Mouse (Mus musculus) limb, embryonic 11.5 days (tissue): ENCODE data around the gene Ptgis. TPM values are rescaled to one million over a fixed set of nuclear protein-coding genes. Genes with fewer than 3 reads are reported as not detected.

Experiments
- ATAC-seq: fragments of 200-750 bp; cut with Nextera tagmentation; 2 replicates; pipeline ENCODE4 v1.8.0; 2017; ENCODE audit warnings: low read depth; ENCODE audit not compliant: insufficient number of reproducible peaks, low FRiP score, low TSS enrichment
- DNase-seq: peaks from one replicate; pipeline ENCODE4 v3.0.0-alpha.2; 2015; ENCODE audit warnings: low spot score
- H3K27ac ChIP-seq: fragments of 300-500 bp; sonication (generic); replicated peaks from 2 replicates; pipeline ENCODE4 v1.5.1; 2014; ENCODE audit warnings: low read depth, mild to moderate bottlenecking, low read length
- H3K27me3 ChIP-seq: fragments of 300-500 bp; sonication (generic); 2 replicates; pipeline ENCODE4 v1.6.1; 2014; ENCODE audit warnings: mild to moderate bottlenecking, low read length, mixed read lengths; ENCODE audit not compliant: control insufficient read depth, insufficient read depth
- H3K36me3 ChIP-seq: fragments of 300-500 bp; sonication (generic); 2 replicates; pipeline ENCODE4 v1.6.1; 2014; ENCODE audit warnings: mild to moderate bottlenecking, low read length, moderate library complexity, mixed read lengths; ENCODE audit not compliant: control insufficient read depth, insufficient read depth
- H3K4me1 ChIP-seq: fragments of 300-500 bp; sonication (generic); 2 replicates; pipeline ENCODE4 v1.6.1; 2014; ENCODE audit warnings: low read length, mixed read lengths; ENCODE audit not compliant: control insufficient read depth, insufficient read depth
- H3K4me2 ChIP-seq: fragments of 300-500 bp; sonication (generic); 2 replicates; pipeline ENCODE4 v1.6.1; 2014; ENCODE audit warnings: low read depth, mild to moderate bottlenecking, moderate library complexity; ENCODE audit not compliant: severe bottlenecking
- H3K4me3 ChIP-seq: fragments of 300-500 bp; sonication (generic); 2 replicates; pipeline ENCODE4 v1.5.1; 2014; ENCODE audit warnings: low read depth, low read length
- H3K9ac ChIP-seq: fragments of 300-500 bp; sonication (generic); 2 replicates; pipeline ENCODE4 v1.6.1; 2014; ENCODE audit warnings: mild to moderate bottlenecking, low read length
- H3K9me3 ChIP-seq: fragments of 300-500 bp; sonication (generic); 2 replicates; pipeline ENCODE4 v1.6.1; 2016; ENCODE audit warnings: low read length; ENCODE audit not compliant: control insufficient read depth
- WGBS: fragments of 180-500 bp; shearing (Covaris S2); extraction: QIAGEN DNeasy Blood & Tissue Kit; methylation state at CpG from one replicate; pipeline ENCODE4 v1.1.7; 2014; 5-methylcytosine and 5-hydroxymethylcytosine counted together
- polyA plus RNA-seq: library from polyadenylated mRNA; unstranded; fragments of >200 nt; fragmentation: Nextera tagmentation; extraction: Ambion mirVana; gene quantifications from 2 replicates; pipeline ENCODE4 v1.2.1, GENCODE M21; 2014

Ptgis gene
- polyA plus RNA-seq, 1 experiment from 2014 or later = 19.6 TPM

DNA sequence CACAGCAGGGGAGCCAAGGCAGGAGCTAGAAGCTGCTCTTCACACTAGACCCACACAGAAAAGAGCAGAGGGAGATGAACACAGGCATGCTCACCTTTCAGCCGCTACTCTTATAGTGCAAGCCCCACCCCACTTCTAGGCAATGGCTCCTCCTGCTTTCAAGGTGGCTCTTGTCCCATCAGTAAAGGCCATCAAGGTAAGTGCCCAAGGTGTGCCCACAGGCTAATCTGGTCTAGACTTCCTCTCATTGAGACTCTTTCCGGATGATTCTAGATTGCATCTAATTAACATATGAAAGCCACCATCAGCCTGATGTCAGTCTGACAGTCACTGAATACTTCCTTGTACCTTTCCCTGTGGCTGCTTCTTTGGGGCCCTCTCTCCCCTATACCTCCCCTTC, 7.4 kb upstream of the Ptgis start:
- Histone ChIP-seq H3K4me1 (peaks cover 7% of the 10 kb centered on the region; the same call in 1 of the 2 replicates), H3K4me3 (no peak overlapping the region), H3K27me3 (no peaks in the 10 kb centered on the region), H3K9ac (no peak overlapping the region), H3K36me3 (no peaks in the 10 kb centered on the region), H3K9me3 (no peaks in the 10 kb centered on the region), H3K4me2 (no peak overlapping the region), H3K27ac (no peak overlapping the region)
- 53% methylated on average over 2 of the region's 2 CpGs for WGBS
- DNase-seq (no peak), ATAC-seq (no peak)

DNA sequence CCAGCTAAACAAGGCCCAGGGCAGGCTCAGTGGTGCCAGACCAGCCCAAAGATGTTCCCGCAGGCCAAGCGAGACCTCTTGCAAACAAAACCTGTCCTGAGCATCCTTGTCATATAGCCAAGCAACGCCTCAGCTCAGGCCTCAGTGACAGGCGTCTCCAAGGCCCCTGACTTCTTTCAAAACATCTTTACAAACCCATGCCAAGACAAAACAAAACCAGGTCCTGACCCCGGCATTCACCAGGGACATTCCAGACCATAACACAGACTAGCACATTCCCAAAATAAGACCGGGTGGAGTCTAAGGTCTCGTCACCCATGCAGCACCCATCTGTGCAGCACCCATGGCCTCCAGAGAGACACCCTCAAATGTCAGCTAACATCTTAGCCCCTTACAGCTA, 6.3 kb upstream of the Ptgis start:
- Histone ChIP-seq H3K9ac (no peak overlapping the region), H3K36me3 (no peaks in the 10 kb centered on the region), H3K4me3 (no peak overlapping the region), H3K4me2 (no peak overlapping the region), H3K27ac (no peak overlapping the region), H3K9me3 (no peaks in the 10 kb centered on the region), H3K27me3 (no peaks in the 10 kb centered on the region), H3K4me1 (peaks cover 7% of the 10 kb centered on the region; the same call in 1 of the 2 replicates)
- ATAC-seq (no peak), DNase-seq (no peak)
- 86% methylated on average over 7 of the region's 7 CpGs for WGBS

DNA sequence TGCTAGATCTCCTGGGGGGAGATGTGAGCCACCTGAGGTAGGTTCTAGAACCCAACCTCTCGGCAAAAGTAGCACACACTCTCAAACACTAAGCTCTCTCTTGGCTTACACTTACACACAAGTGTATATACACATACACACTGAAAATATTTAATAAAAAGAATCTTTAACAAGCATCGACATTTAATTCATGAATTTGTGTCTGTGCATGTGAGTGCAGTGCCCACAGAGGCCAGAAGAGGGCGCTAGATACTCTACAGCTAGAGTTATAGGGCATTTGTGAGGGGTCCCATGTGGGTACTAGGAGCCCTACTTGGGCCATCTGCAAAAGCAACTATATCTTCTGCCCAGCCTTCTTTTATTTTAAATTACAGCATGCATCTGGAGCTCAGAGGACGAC, 4.5 kb upstream of the Ptgis start:
- Histone ChIP-seq H3K27me3 (no peaks in the 10 kb centered on the region), H3K4me3 (no peak overlapping the region), H3K9ac (no peak overlapping the region), H3K36me3 (no peaks in the 10 kb centered on the region), H3K9me3 (no peaks in the 10 kb centered on the region), H3K4me2 (no peak overlapping the region), H3K4me1 (0 out of 2 replicates have a peak, but pooled peaks cover 6% of the 10 kb centered on the region), H3K27ac (no peak overlapping the region)
- DNase-seq = no peak
- 77% methylated on average over 4 of the region's 4 CpGs for WGBS
- no peak for ATAC-seq

DNA sequence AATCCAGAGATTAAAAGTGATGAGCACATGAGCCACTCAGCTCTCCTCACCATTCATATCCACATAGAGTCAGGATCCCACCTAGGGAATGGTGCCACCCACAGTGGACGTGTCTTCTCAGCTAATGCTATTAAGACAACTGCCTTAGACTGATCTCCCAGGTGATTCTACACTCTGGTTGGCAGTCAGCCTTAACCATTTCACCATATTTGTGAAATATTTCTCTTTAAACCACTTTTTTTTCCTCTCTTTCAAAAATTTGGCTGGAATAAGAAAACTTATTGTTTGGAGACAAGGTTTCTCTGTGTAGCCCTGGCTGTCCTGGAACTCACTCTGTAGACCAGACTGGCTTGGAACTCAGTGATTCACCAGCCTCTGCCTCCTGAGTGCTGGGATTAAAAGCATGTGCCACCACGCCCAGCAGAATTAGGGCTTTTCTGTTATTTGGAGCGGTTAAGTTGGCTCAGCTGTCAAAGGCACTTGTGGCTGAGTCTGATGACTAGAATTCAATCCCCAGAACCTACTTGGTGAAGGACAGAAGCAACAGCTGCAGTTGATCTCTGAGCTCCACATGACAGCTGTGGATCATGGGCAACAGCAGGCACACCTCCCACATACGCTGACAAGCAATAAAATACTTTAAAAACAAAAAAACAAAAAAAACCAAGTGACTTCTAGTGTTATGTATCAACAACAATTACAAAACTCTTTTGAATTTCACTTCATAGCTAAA, 3.6 kb upstream of the Ptgis start:
- no peak overlapping the region for H3K27ac ChIP-seq
- DNase-seq (no peak), ATAC-seq (no peak)
- H3K27me3 ChIP-seq = no peaks in the 10 kb centered on the region
- 92% methylated on average over 4 of the region's 4 CpGs for WGBS
- H3K9me3 ChIP-seq = no peaks in the 10 kb centered on the region
- no peaks in the 10 kb centered on the region for H3K36me3 ChIP-seq
- H3K4me2 ChIP-seq = no peak overlapping the region
- H3K9ac ChIP-seq = no peak overlapping the region
- H3K4me1 ChIP-seq = 0 out of 2 replicates have a peak, but pooled peaks cover 10% of the 10 kb centered on the region
- H3K4me3 ChIP-seq = no peak overlapping the region

DNA sequence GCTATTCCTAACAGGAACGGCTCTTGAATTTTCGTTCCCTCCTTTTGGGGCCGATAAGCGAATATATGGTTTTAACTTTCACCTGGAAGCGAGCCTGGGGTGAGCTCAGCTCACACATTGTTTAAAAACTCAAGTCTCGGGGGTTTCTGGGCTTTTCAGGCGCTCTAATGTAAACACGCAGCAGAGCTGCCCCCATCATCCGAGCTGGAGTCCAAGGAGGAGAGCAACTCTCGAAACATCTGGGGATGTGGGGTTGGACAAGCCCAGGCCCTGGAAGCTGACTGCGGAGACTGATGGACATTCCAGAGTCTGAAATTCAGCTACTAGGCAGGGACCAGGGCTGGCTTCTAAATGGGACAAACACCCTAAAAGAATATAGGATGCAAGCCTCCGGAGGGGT, 1.1 kb downstream of the Ptgis start:
- WGBS = 14% methylated on average over 12 of the region's 12 CpGs
- H3K4me3 ChIP-seq = peak overlapping the region; percentile 57
- H3K9ac ChIP-seq = peak overlapping the region; percentile 43; the same call in 1 of the 2 replicates
- no peaks in the 10 kb centered on the region for H3K9me3 ChIP-seq
- no peak for ATAC-seq
- no peaks in the 10 kb centered on the region for H3K27me3 ChIP-seq
- H3K27ac ChIP-seq = peak overlapping the region; percentile 10; the same call in 1 of the 2 replicates
- H3K4me2 ChIP-seq = peak overlapping the region; percentile 89
- H3K36me3 ChIP-seq = no peaks in the 10 kb centered on the region; the same call in 1 of the 2 replicates
- H3K4me1 ChIP-seq = peaks cover 17% of the 10 kb centered on the region
- peak; percentile 61 for DNase-seq

DNA sequence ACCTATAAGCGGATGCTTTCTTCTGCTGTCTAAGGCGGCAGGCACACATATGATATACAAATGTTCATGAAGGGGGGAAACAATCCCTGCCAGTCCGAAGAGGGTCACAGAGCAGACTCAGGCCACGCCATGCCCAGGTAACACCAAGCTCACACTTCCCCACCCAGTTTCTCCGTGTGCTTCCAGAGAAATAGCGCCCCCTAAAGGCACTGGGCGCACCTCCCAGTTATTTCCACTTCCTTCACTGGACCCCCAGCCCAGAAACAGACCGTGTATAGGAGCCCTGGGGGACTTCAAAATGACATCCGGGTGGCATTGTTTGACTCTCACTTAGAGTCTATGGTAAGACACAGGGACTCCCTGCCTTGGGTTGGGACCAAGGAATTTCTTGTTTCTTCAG, 3.2 kb downstream of the Ptgis start:
- no peaks in the 10 kb centered on the region for H3K27me3 ChIP-seq
- no peak overlapping the region for H3K9ac ChIP-seq
- no peak overlapping the region for H3K4me2 ChIP-seq
- H3K4me1 ChIP-seq = peaks cover 25% of the 10 kb centered on the region
- 80% methylated on average over 9 of the region's 9 CpGs for WGBS
- H3K4me3 ChIP-seq = no peak overlapping the region
- no peaks in the 10 kb centered on the region for H3K9me3 ChIP-seq
- ATAC-seq = no peak
- no peak overlapping the region for H3K27ac ChIP-seq
- DNase-seq = no peak
- no peaks in the 10 kb centered on the region; the same call in 1 of the 2 replicates for H3K36me3 ChIP-seq

DNA sequence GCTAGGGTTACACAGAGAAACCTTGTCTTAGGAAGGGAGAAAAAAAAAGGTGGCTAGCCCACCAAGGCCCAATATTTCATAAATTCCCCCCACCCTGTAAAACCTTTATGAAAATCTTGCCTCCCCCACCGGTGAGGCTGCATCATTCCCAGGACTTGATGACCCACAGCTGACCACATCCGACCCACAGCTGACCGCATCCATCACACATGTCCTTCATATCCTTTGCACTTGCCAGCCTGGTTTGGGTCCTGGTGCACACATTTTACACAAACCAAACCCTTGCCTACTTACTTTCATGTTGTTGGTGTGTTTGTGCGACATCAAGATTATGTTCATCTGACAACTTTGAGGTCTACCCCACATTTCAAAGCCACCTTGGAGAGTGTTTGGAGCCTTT, 4.2 kb downstream of the Ptgis start:
- H3K4me2 ChIP-seq = no peak overlapping the region
- DNase-seq (no peak), ATAC-seq (no peak)
- no peak overlapping the region for H3K9ac ChIP-seq
- H3K36me3 ChIP-seq = no peaks in the 10 kb centered on the region; the same call in 1 of the 2 replicates
- H3K27me3 ChIP-seq = no peaks in the 10 kb centered on the region
- H3K9me3 ChIP-seq = no peaks in the 10 kb centered on the region
- H3K4me3 ChIP-seq = no peak overlapping the region
- peaks cover 29% of the 10 kb centered on the region for H3K4me1 ChIP-seq
- H3K27ac ChIP-seq = no peak overlapping the region
- 97% methylated on average over 4 of the region's 4 CpGs for WGBS

DNA sequence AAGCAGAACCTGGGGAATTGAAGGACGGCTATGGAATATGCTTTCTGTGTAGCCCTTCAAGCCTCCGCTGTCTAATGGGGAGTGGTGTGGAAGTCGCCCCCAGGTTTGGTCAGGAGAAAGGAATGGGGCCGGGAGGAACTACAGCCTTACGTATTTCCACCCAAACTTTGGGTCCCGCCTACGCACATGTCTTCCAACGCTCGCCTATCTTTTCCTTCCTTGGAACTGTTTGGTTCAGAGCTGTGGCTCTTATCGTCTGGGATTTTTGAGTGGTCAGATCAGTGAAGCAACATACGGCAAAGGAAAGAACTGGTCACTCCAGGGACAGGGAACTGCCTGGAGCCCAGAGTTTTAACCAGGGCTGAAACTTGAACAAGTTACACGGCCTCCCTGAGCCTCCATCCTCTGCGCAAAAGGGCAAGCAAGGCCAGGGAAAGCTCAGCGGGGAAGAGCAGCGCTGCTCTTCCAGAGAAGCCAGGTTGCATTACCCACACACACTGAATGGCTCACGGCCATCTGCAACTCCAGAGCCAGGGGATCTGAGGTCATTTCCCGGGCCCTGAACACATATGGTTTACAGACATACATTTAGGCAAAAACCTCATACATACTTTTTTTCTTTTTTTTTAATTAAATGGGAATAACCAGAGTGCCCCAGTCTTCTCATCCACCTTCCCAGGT, 4.9 kb downstream of the Ptgis start:
- DNase-seq (no peak), ATAC-seq (no peak)
- Histone ChIP-seq H3K36me3 (no peaks in the 10 kb centered on the region; the same call in 1 of the 2 replicates), H3K4me3 (no peak overlapping the region), H3K4me2 (no peak overlapping the region), H3K9ac (no peak overlapping the region), H3K27me3 (no peaks in the 10 kb centered on the region), H3K27ac (no peak overlapping the region), H3K9me3 (no peaks in the 10 kb centered on the region), H3K4me1 (peaks cover 23% of the 10 kb centered on the region)
- WGBS = 77% methylated on average over 17 of the region's 17 CpGs
